Mouse (Mus musculus): Measurements from ENCODE around the gene Ppm1a. TPM values are rescaled to one million over a fixed set of nuclear protein-coding genes. Genes with fewer than 3 reads are reported as not detected.

The Ppm1a gene
- polyA plus RNA-seq, 1 experiment from 2014 or later, result 44.4 TPM

GRCm38 (mm10) chr12:72744803-72745360 lies 12.4 kb upstream of the Ppm1a start:
- Histone ChIP-seq H3K9ac (no peak overlapping the region), H3K4me2 (no peak overlapping the region), H3K27me3 (no peaks in the 10 kb centered on the region), H3K27ac (no peak overlapping the region), H3K4me3 (no peak overlapping the region), H3K4me1 (peaks cover 5% of the 10 kb centered on the region; the same call in 1 of the 2 replicates), H3K36me3 (no peaks in the 10 kb centered on the region), H3K9me3 (no peaks in the 10 kb centered on the region)
- no peak for ATAC-seq (ENCODE audit: insufficient number of reproducible peaks, low FRiP score, low TSS enrichment, low read depth)
- WGBS, result 30% methylated on average over 9 of the region's 9 CpGs

- no peak overlapping the region for H3K9ac ChIP-seq
- H3K36me3 ChIP-seq, result no peaks in the 10 kb centered on the region
- no peak overlapping the region for H3K4me2 ChIP-seq
- H3K27ac ChIP-seq, result no peak overlapping the region
- 60% methylated on average over 14 of the region's 14 CpGs for WGBS
- H3K9me3 ChIP-seq, result no peaks in the 10 kb centered on the region
- H3K4me1 ChIP-seq, result peaks cover 5% of the 10 kb centered on the region; the same call in 1 of the 2 replicates
- H3K27me3 ChIP-seq, result no peaks in the 10 kb centered on the region
- no peak overlapping the region for H3K4me3 ChIP-seq
- ATAC-seq (ENCODE audit: insufficient number of reproducible peaks, low FRiP score, low TSS enrichment, low read depth), result no peak
These were observed 11.8 kb upstream of the Ppm1a start for GRCm38 (mm10) chr12:72745486-72745885.

GRCm38 (mm10) chr12:72748341-72748740 lies 8.9 kb upstream of the Ppm1a start:
- 60% methylated on average over 4 of the region's 4 CpGs for WGBS
- no peaks in the 10 kb centered on the region for H3K9me3 ChIP-seq

GRCm38 (mm10) chr12:72748841-72749240 lies 8.4 kb upstream of the Ppm1a start:
- no peaks in the 10 kb centered on the region for H3K36me3 ChIP-seq
- H3K9ac ChIP-seq, result no peak overlapping the region
- H3K4me3 ChIP-seq, result no peak overlapping the region
- H3K4me1 ChIP-seq, result peaks cover 5% of the 10 kb centered on the region; the same call in 1 of the 2 replicates
- no peak for ATAC-seq (ENCODE audit: insufficient number of reproducible peaks, low FRiP score, low TSS enrichment, low read depth)
- no peaks in the 10 kb centered on the region for H3K27me3 ChIP-seq
- no peak overlapping the region for H3K27ac ChIP-seq
- H3K4me2 ChIP-seq, result no peak overlapping the region
- no peaks in the 10 kb centered on the region for H3K9me3 ChIP-seq
- 76% methylated on average over 4 of the region's 4 CpGs for WGBS

More at GRCm38 (mm10) chr12:72748341-72748740, 8.9 kb upstream of the Ppm1a start:
- no peak overlapping the region for H3K4me2 ChIP-seq
- no peak overlapping the region for H3K9ac ChIP-seq
- no peak overlapping the region for H3K4me3 ChIP-seq
- H3K4me1 ChIP-seq, result peaks cover 5% of the 10 kb centered on the region; the same call in 1 of the 2 replicates
- H3K36me3 ChIP-seq, result no peaks in the 10 kb centered on the region
- H3K27ac ChIP-seq, result no peak overlapping the region
- no peaks in the 10 kb centered on the region for H3K27me3 ChIP-seq
- no peak for ATAC-seq (ENCODE audit: insufficient number of reproducible peaks, low FRiP score, low TSS enrichment, low read depth)

- Histone ChIP-seq H3K4me2 (no peak overlapping the region), H3K9ac (no peak overlapping the region), H3K27ac (no peak overlapping the region), H3K27me3 (no peaks in the 10 kb centered on the region), H3K36me3 (no peaks in the 10 kb centered on the region), H3K9me3 (no peaks in the 10 kb centered on the region), H3K4me3 (no peak overlapping the region), H3K4me1 (0 out of 2 replicates have a peak, but pooled peaks cover 2% of the 10 kb centered on the region)
- no peak for ATAC-seq (ENCODE audit: insufficient number of reproducible peaks, low FRiP score, low TSS enrichment, low read depth)
- WGBS, result 69% methylated on average over 2 of the region's 2 CpGs
These were observed 7.8 kb upstream of the Ppm1a start for GRCm38 (mm10) chr12:72749500-72749899.

- H3K4me3 ChIP-seq, result no peak overlapping the region
- no peaks in the 10 kb centered on the region for H3K36me3 ChIP-seq
- H3K9me3 ChIP-seq, result no peaks in the 10 kb centered on the region
- no peak overlapping the region for H3K27ac ChIP-seq
- 0 out of 2 replicates have a peak, but pooled peaks cover 2% of the 10 kb centered on the region for H3K4me1 ChIP-seq
- H3K9ac ChIP-seq, result no peak overlapping the region
- WGBS, result 72% methylated on average over 5 of the region's 5 CpGs
- no peak for ATAC-seq (ENCODE audit: insufficient number of reproducible peaks, low FRiP score, low TSS enrichment, low read depth)
- no peaks in the 10 kb centered on the region for H3K27me3 ChIP-seq
- no peak overlapping the region for H3K4me2 ChIP-seq
These were observed 7.2 kb upstream of the Ppm1a start for GRCm38 (mm10) chr12:72750016-72750415.

DNA sequence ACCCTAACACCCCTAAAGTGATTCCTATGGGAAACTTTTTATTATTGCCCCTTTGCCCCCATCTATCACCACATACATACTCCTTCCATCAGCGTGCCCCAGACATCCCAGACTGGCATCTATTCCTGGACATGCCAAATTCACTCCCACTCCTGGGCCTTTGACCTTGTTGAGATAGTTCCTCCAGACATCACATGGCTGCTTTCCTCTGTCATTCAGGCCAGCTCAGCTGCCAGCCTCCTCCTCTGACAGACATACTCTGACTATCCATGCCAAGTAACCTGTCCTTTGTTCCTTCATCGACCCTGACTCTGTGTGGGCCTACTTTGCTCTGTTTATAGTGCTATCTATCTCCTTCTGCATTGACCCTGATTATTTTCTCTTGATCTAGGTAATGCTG lies 6.6 kb upstream of the Ppm1a start:
- H3K4me1 ChIP-seq, result 0 out of 2 replicates have a peak, but pooled peaks cover under 1% of the 10 kb centered on the region
- ATAC-seq (ENCODE audit: insufficient number of reproducible peaks, low FRiP score, low TSS enrichment, low read depth), result no peak
- no peaks in the 10 kb centered on the region for H3K36me3 ChIP-seq
- WGBS, result 83% methylated on average over 2 of the region's 2 CpGs
- no peak overlapping the region for H3K4me2 ChIP-seq
- H3K27ac ChIP-seq, result no peak overlapping the region
- no peaks in the 10 kb centered on the region for H3K27me3 ChIP-seq
- H3K9ac ChIP-seq, result no peak overlapping the region
- no peak overlapping the region for H3K4me3 ChIP-seq
- H3K9me3 ChIP-seq, result no peaks in the 10 kb centered on the region

DNA sequence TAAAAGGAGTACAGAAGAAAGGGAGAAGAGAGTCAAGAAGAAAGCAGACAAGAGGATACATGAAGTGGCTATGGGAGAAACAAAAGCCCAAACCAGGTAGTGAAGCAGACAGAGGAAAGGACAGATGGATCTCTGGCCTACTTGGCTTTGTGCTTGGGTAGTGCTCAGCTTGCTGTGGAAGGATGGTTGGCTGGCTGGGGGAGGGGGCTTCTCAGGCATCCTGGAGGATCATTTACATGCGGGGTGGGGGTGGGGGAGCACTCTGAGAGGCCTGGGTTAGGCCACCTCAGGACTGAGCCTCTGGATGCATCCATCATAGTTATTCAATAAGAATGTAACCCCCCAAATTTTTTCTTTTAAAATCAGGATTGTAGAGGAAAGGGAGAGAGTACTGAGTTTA lies 341 bp downstream of the Ppm1a start:
- H3K36me3 ChIP-seq, result no peaks in the 10 kb centered on the region
- H3K27me3 ChIP-seq, result no peaks in the 10 kb centered on the region
- no peak overlapping the region for H3K4me3 ChIP-seq
- no peak overlapping the region for H3K4me2 ChIP-seq
- no peak overlapping the region for H3K27ac ChIP-seq
- WGBS, result 18% methylated on average over 1 of the region's 1 CpGs
- no peaks in the 10 kb centered on the region for H3K9me3 ChIP-seq
- H3K4me1 ChIP-seq, result peaks cover 7% of the 10 kb centered on the region
- ATAC-seq (ENCODE audit: insufficient number of reproducible peaks, low FRiP score, low TSS enrichment, low read depth), result no peak
- no peak overlapping the region for H3K9ac ChIP-seq

GRCm38 (mm10) chr12:72759956-72760355 lies 2.7 kb downstream of the Ppm1a start:
- no peak overlapping the region; the same call in 1 of the 2 replicates for H3K27ac ChIP-seq
- H3K4me1 ChIP-seq, result peaks cover 9% of the 10 kb centered on the region
- no peak for ATAC-seq (ENCODE audit: insufficient number of reproducible peaks, low FRiP score, low TSS enrichment, low read depth)
- no peaks in the 10 kb centered on the region for H3K9me3 ChIP-seq
- no peaks in the 10 kb centered on the region for H3K27me3 ChIP-seq
- WGBS, result 10% methylated on average over 7 of the region's 7 CpGs
- no peaks in the 10 kb centered on the region for H3K36me3 ChIP-seq
- H3K4me3 ChIP-seq, result peak overlapping the region; percentile 84
- H3K9ac ChIP-seq, result no peak overlapping the region
- H3K4me2 ChIP-seq, result peak overlapping the region; percentile 57

GRCm38 (mm10) chr12:72760376-72761229 lies 3.3 kb downstream of the Ppm1a start:
- ATAC-seq (ENCODE audit: insufficient number of reproducible peaks, low FRiP score, low TSS enrichment, low read depth), result peak; percentile 92
- peaks cover 9% of the 10 kb centered on the region for H3K4me1 ChIP-seq
- peak overlapping the region; percentile 84 for H3K4me3 ChIP-seq
- WGBS, result under 1% methylated on average over 77 of the region's 78 CpGs
- peak overlapping the region; percentile 97 for H3K27ac ChIP-seq
- peak overlapping the region; percentile 57 for H3K4me2 ChIP-seq
- no peaks in the 10 kb centered on the region for H3K27me3 ChIP-seq
- H3K9ac ChIP-seq, result peak overlapping the region; percentile 100
- H3K36me3 ChIP-seq, result no peaks in the 10 kb centered on the region
- no peaks in the 10 kb centered on the region for H3K9me3 ChIP-seq

GRCm38 (mm10) chr12:72761230-72761648 lies 4.0 kb downstream of the Ppm1a start:
- peaks cover 9% of the 10 kb centered on the region for H3K4me1 ChIP-seq
- WGBS, result under 1% methylated on average over 40 of the region's 71 CpGs
- no peaks in the 10 kb centered on the region for H3K9me3 ChIP-seq
- peak overlapping the region; percentile 57 for H3K4me2 ChIP-seq
- H3K4me3 ChIP-seq, result peak overlapping the region; percentile 84
- H3K9ac ChIP-seq, result peak overlapping the region; percentile 100
- no peaks in the 10 kb centered on the region for H3K36me3 ChIP-seq
- peak; percentile 66; the same call in 1 of the 2 replicates for ATAC-seq (ENCODE audit: insufficient number of reproducible peaks, low FRiP score, low TSS enrichment, low read depth)
- H3K27me3 ChIP-seq, result no peaks in the 10 kb centered on the region
- H3K27ac ChIP-seq, result peak overlapping the region; percentile 97

DNA sequence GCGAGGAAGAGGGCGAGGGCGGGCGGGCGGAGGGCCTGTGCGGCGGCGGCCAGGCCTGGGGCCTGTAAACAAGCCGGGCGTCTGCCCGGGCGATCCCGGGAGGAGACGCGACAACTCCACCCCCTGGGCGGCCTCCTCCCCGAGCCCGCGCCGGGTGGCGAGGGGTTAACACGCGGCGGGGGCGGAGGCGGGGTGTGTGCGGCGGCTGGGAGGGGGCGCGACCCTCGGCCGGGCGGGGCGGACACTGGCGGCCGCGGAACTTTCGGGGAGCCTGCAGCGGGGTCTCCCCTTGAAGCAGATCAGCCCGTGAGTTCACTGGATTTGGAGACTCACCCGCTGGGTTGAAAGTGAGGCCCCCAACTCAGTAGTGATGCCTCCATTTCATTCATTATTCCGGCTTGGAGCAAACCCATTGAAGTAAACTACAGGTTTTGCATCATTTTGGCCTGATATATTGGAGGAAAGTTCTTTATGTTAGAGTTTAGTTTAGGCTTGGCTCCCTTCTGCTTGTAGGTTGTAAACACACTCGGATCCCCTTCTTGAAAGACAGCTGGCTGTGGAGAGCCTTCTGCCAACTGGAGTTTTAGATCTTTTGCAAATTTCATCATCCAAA lies 4.5 kb downstream of the Ppm1a start:
- Histone ChIP-seq H3K9ac (peak overlapping the region; percentile 100), H3K36me3 (no peaks in the 10 kb centered on the region), H3K9me3 (no peaks in the 10 kb centered on the region), H3K4me3 (peak overlapping the region; percentile 84), H3K27ac (peak overlapping the region; percentile 97), H3K4me2 (peak overlapping the region; percentile 56), H3K4me1 (peaks cover 9% of the 10 kb centered on the region), H3K27me3 (no peaks in the 10 kb centered on the region)
- ATAC-seq (ENCODE audit: insufficient number of reproducible peaks, low FRiP score, low TSS enrichment, low read depth), result peak; percentile 58
- under 1% methylated on average over 42 of the region's 43 CpGs for WGBS
